Mouse (Mus musculus) stomach, postnatal 0 days (tissue): Measurements from ENCODE around the gene Ahctf1. TPM values are rescaled to one million over a fixed set of nuclear protein-coding genes. Genes with fewer than 3 reads are reported as not detected.

Source experiments
- ATAC-seq: fragments of 200-750 bp; cut with Nextera tagmentation; 2 replicates; pipeline ENCODE4 v1.8.0; 2017; ENCODE audit not compliant: low FRiP score, low TSS enrichment
- DNase-seq: peaks from one replicate; pipeline ENCODE4 v3.0.0-alpha.2; 2016; ENCODE audit warnings: low spot score
- H3K27ac ChIP-seq: fragments of 300-500 bp; sonication (generic); replicated peaks from 2 replicates; pipeline ENCODE4 v1.5.1; 2014; ENCODE audit warnings: mild to moderate bottlenecking, control low read depth
- H3K27me3 ChIP-seq: fragments of 300-500 bp; sonication (generic); 2 replicates; pipeline ENCODE4 v1.6.1; 2014; ENCODE audit warnings: low read length; ENCODE audit not compliant: control insufficient read depth, insufficient read depth
- H3K36me3 ChIP-seq: fragments of 300-500 bp; sonication (generic); 2 replicates; pipeline ENCODE4 v1.6.1; 2014; ENCODE audit warnings: low read length, mixed read lengths; ENCODE audit not compliant: control insufficient read depth, insufficient read depth
- H3K4me1 ChIP-seq: fragments of 300-500 bp; sonication (generic); replicated peaks from 2 replicates; pipeline ENCODE4 v1.6.1; 2014; ENCODE audit warnings: antibody characterized with exemption; ENCODE audit not compliant: control insufficient read depth, insufficient read depth
- H3K4me2 ChIP-seq: fragments of 300-500 bp; sonication (generic); replicated peaks from 2 replicates; pipeline ENCODE4 v1.6.1; 2014; ENCODE audit warnings: low read depth, mild to moderate bottlenecking, control low read depth, moderate library complexity
- H3K4me3 ChIP-seq: fragments of 300-500 bp; sonication (generic); 2 replicates; pipeline ENCODE4 v1.5.1; 2014; ENCODE audit warnings: low read depth, low read length, control low read depth
- H3K9ac ChIP-seq: fragments of 300-500 bp; sonication (generic); 2 replicates; pipeline ENCODE4 v1.6.1; 2014; ENCODE audit warnings: mild to moderate bottlenecking, low read length, control low read depth, mixed read lengths
- H3K9me3 ChIP-seq: fragments of 300-500 bp; sonication (generic); 2 replicates; pipeline ENCODE4 v1.6.1; 2016; ENCODE audit warnings: low read length; ENCODE audit not compliant: control insufficient read depth
- CTCF ChIP-seq: IDR thresholded peaks from 2 replicates; pipeline ENCODE4 v1.5.1; 2016; ENCODE audit warnings: antibody characterized with exemption, low read depth, mild to moderate bottlenecking, moderate library complexity
- EP300 ChIP-seq: optimal IDR thresholded peaks from 2 replicates; pipeline ENCODE3; 2016; ENCODE audit warnings: antibody characterized with exemption
- WGBS: fragments of 180-500 bp; shearing (Covaris S2); extraction: QIAGEN DNeasy Blood & Tissue Kit; methylation state at CpG from one replicate; pipeline ENCODE4 v1.1.7; 2014; 5-methylcytosine and 5-hydroxymethylcytosine counted together
- polyA plus RNA-seq: library from polyadenylated mRNA; unstranded; fragments of >200 nt; fragmentation: Nextera tagmentation; extraction: Ambion mirVana; gene quantifications from 2 replicates; pipeline ENCODE4 v1.2.1, GENCODE M21; 2015

Gene Ahctf1
- polyA plus RNA-seq, 1 experiment from 2014 or later = 7.0 TPM

GRCm38 (mm10) chr1:179798794-179799193, 4.7 kb downstream of the Ahctf1 start:
- no peak for DNase-seq
- no peak overlapping the region for H3K4me2 ChIP-seq
- H3K27me3 ChIP-seq = no peaks in the 10 kb centered on the region
- H3K4me1 ChIP-seq = no peaks in the 10 kb centered on the region
- TF ChIP-seq CTCF (peak; percentile 47), EP300 (no peak)
- no peaks in the 10 kb centered on the region for H3K9me3 ChIP-seq
- no peak overlapping the region for H3K9ac ChIP-seq
- no peak for ATAC-seq
- H3K4me3 ChIP-seq = no peak overlapping the region
- H3K27ac ChIP-seq = no peak overlapping the region
- peaks cover 11% of the 10 kb centered on the region for H3K36me3 ChIP-seq

GRCm38 (mm10) chr1:179787281-179787680, 16.2 kb downstream of the Ahctf1 start:
- no peaks in the 10 kb centered on the region for H3K4me1 ChIP-seq
- no peak overlapping the region for H3K9ac ChIP-seq
- no peak overlapping the region for H3K4me2 ChIP-seq
- TF ChIP-seq CTCF (no peak), EP300 (no peak)
- 77% methylated on average over 4 of the region's 4 CpGs for WGBS
- H3K27me3 ChIP-seq = no peaks in the 10 kb centered on the region
- DNase-seq (no peak), ATAC-seq (no peak)
- H3K36me3 ChIP-seq = peaks cover 16% of the 10 kb centered on the region
- H3K27ac ChIP-seq = no peak overlapping the region
- H3K4me3 ChIP-seq = no peak overlapping the region
- H3K9me3 ChIP-seq = no peaks in the 10 kb centered on the region

- no peak for ATAC-seq
Measured at GRCm38 (mm10) chr1:179785502-179785901, 18.0 kb downstream of the Ahctf1 start.

GRCm38 (mm10) chr1:179784098-179784497, 19.4 kb downstream of the Ahctf1 start:
- WGBS = 85% methylated on average over 4 of the region's 4 CpGs
- Histone ChIP-seq H3K27me3 (no peaks in the 10 kb centered on the region), H3K9me3 (no peaks in the 10 kb centered on the region), H3K27ac (no peak overlapping the region), H3K4me1 (no peaks in the 10 kb centered on the region), H3K4me2 (no peak overlapping the region), H3K4me3 (no peak overlapping the region), H3K9ac (no peak overlapping the region), H3K36me3 (peaks cover 21% of the 10 kb centered on the region)
- ATAC-seq (no peak), DNase-seq (no peak)
- TF ChIP-seq EP300 = no peak
- no peak for TF ChIP-seq CTCF

More at GRCm38 (mm10) chr1:179785502-179785901, 18.0 kb downstream of the Ahctf1 start:
- peaks cover 16% of the 10 kb centered on the region for H3K36me3 ChIP-seq
- no peak overlapping the region for H3K9ac ChIP-seq
- no peak overlapping the region for H3K4me3 ChIP-seq
- no peak overlapping the region for H3K27ac ChIP-seq
- H3K9me3 ChIP-seq = no peaks in the 10 kb centered on the region
- TF ChIP-seq EP300 (no peak), CTCF (no peak)
- no peak for DNase-seq
- WGBS = 84% methylated on average over 5 of the region's 5 CpGs
- H3K4me2 ChIP-seq = no peak overlapping the region
- H3K27me3 ChIP-seq = no peaks in the 10 kb centered on the region
- H3K4me1 ChIP-seq = no peaks in the 10 kb centered on the region

- Histone ChIP-seq H3K27me3 (no peaks in the 10 kb centered on the region), H3K36me3 (peaks cover 29% of the 10 kb centered on the region), H3K4me2 (no peak overlapping the region), H3K9ac (no peak overlapping the region), H3K27ac (no peak overlapping the region), H3K4me3 (no peak overlapping the region), H3K9me3 (no peaks in the 10 kb centered on the region), H3K4me1 (no peaks in the 10 kb centered on the region)
- TF ChIP-seq EP300 = no peak
- no peak for TF ChIP-seq CTCF
- WGBS = 92% methylated on average over 8 of the region's 8 CpGs
- ATAC-seq (no peak), DNase-seq (no peak)
Measured at GRCm38 (mm10) chr1:179776831-179777230, 26.6 kb downstream of the Ahctf1 start.

- Histone ChIP-seq H3K27me3 (no peaks in the 10 kb centered on the region), H3K4me2 (no peak overlapping the region), H3K36me3 (peaks cover 20% of the 10 kb centered on the region), H3K4me3 (no peak overlapping the region), H3K9me3 (no peaks in the 10 kb centered on the region), H3K9ac (no peak overlapping the region), H3K27ac (no peak overlapping the region), H3K4me1 (no peaks in the 10 kb centered on the region)
- 93% methylated on average over 4 of the region's 4 CpGs for WGBS
- ATAC-seq (no peak), DNase-seq (no peak)
- TF ChIP-seq EP300 (no peak), CTCF (no peak)
Measured at GRCm38 (mm10) chr1:179760553-179760952, 42.9 kb downstream of the Ahctf1 start.
